Mouse (Mus musculus) layer of hippocampus, postnatal 14 days (tissue): ENCODE measurements around the gene Apex2. TPM values are rescaled to one million over a fixed set of nuclear protein-coding genes. Genes with fewer than 3 reads are reported as not detected.

ENCODE experiments used
- DNase-seq, 2 experiments: peaks; one replicate each; pipeline ENCODE4 v3.0.0; 2021 to 2022; ENCODE audit warnings: low spot score in 2 of 2, mixed read lengths in 1 of 2
- long read RNA-seq, 2 experiments: library from polyadenylated mRNA; stranded (forward); transcript quantifications; one replicate each; pipeline ENCODE4 v2.0.0; 2021
- total RNA-seq, 2 experiments: library from RNA; stranded (reverse); gene quantifications; 2 replicates each; pipeline ENCODE4 v1.2.3; 2021

The Apex2 gene
- total RNA-seq: 10 to 100 TPM; 14.4 to 20.0 TPM
- long read RNA-seq, experiment 1, partial matches to known transcripts: 0 of 3 reads
- long read RNA-seq, experiment 1, other reads (novel, unspliced or antisense): 1 of 3 reads
- long read RNA-seq, experiment 2, partial matches to known transcripts: 0 of 5 reads
- long read RNA-seq, experiment 2, other reads (novel, unspliced or antisense): 1 of 5 reads

DNA sequence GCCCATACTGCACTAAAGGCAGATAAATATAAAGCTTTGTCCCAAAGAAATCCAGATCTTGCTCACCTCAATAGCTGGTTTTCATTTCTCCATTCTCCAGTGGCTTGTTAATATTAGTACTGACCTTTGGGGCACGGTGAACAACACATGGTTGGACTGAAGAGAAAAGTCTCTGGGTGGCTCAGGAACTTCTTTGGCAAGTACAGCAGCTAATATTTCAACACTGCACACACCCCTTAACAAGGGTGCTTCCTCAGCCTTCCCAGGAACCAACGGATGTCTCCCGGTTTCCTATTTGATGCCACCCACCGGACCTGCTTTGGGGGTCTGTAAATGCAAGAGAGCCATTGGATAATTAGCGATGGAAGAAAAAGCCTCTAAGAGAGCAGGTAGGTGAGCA is at the start of gene Apex2:
Gene Apex2, minus strand, starts transcription at position 173 of the 400 bp plus-strand sequence.
- no peak for DNase-seq

DNA sequence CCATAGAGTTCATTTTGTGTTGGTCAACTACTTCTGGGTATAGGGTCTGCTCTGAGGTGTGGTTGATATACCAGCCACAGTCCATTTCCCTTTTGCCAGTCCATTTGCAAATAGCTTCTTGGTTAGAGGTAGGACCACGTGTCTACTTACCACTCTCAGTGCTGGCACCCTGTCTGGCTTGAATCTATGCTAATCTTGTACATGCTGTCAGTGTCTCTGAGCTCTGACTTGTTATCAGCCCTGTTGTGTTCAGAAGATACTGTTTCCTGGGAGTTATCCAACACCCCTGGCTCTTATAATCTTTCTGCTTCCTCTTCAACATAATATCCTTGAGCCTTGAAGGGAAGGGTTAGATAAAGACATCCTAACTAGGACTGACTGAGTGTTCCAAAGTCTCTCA is 46.8 kb upstream of the Apex2 start:
- DNase-seq: no peak

DNA sequence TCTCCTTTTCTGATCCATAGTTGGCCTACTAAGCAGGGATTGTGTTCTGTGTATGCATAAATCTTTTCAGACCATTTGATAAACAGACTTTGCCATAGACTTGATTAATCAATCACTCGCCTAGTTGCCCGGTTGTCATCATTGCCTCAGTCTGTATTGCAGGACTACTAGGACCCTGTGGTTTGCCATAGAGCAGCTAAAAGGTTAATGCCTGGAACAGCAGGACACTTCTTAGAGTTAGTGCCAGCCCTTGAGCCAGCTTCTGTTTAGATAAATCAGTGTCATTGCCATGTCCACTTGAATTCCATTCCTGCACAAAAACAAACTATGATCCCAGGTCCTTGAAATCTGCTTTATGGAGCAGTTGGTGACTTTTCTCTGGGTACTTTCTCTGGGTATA is 9.2 kb upstream of the Apex2 start:
- DNase-seq: no peak

DNA sequence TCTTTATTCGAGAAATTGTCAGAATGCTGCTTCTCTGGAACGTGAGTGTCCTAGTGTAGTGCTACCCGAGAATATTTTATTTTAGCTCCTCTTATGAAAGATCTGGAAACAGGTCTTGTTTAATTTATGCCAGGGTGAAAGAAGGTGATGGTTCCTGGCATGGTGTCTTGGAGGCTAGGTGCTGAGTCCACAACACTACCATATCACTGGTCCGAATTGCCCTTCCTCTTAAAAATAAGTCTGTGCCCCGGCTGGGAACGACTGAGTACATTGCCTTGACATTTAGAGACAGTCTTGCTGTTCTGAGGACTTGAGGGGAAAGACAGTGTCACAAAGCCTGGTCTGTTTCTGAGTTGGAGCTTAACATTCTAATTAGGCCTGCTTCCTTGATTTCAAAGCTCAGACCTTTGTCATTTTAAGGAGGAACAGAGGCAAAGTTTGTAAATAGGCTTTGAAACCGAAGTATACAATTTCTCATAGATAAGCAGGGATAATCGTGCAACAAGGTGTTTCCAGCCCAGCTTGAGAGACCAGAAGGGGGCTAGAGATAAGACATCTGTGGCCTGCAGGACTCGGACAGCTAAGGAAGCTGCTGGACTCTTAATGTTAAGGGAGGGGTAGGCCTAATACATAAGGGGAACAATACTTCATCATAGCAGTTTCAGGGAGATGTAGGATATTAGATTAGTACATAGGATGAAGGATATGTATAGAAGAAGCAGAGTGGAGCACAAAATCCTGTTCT is 5.5 kb upstream of the Apex2 start:
- DNase-seq: no peak

DNA sequence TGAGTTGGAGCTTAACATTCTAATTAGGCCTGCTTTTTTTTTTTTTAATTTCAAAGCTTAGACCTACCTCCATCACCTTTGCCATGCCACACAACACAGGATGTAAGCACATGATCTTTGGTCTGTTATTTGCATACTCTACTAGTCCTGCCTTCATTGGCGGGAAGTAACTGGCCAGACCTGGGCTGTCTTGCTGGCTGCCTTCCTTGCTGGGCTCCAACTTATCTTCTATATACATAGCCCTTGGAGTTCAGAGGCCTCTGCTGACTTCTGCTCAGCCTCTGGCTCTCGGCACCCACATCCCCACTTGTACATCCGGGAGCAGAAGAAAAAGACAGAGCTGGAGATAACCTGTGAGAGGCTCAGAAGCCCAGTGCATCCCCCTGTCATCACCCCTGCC is 4.5 kb upstream of the Apex2 start:
- no peak for DNase-seq

DNA sequence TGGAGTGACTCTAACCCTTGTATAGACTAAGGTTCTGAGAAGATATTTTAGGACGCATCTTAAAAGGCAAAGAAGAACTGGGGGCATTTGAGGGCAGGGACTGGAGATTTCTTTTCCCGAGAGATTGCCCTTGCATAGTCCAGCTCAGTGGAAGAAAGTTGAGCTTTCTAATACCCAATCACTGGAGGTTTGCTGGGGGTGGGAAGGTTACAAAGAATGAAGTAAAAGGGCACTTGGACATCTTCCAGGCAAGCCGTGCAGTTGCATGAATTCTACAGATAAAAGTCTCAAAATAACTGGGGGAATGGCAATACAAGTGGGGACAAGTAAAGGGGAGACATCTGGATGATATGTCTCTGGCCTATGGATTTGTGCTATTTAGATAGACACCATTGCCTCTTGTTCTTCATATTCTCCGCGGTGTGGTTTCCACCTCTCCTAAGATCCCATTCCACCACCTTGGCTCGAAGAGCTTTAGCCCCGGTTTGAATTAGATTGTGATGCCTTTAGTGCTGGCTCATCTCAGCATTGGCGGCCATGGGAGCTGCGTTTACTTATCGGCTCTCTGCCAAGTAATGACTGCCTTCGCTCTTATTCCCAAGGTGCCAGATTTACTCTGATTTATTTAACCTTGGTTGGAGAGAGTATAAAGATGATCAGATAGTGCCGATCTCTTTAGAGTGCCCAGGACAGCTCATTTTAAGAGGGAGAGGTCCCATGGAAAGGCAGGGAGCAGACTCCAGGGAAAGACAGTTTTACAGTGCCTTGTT is 3.8 kb upstream of the Apex2 start:
- DNase-seq: no peak

DNA sequence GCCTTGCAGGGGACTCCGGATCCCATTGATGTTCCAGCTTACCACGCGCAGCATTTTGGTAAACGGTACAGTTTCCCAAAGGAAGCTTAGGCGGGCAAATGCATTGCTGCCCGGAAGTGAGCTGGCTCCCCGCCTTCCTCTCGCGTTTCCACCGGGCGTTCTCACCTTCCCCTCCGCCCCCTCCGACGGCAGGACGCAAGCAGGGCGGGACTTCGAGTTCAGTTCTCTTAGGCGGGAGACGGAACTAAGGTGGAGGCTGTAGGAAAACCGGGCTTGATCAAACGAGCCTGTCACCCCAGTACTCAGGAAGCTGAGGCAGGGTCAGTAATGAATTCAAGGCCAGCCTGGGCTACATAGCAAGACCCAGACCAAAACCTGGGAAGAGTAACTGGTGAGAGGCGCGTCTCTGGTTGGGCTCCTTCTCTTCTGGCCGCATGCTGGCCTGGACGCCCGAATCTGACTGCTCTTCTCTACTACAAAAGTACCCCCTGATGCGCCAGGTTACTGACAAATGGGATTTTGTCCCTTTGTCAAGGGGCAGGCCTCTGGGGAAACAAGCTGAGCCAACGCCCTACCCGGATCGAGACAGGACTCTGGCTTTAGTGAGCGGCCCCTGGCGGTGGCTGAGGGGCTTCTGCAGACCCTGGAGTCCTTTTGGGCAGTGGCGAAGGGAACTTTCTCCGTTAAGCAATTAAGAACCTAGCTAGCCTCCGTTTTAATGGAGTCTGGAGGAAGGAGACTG is 1.5 kb downstream of the Apex2 start, which contains the start of gene Pfkfb1:
Gene Pfkfb1, plus strand, starts transcription at position 207 of the 742 bp plus-strand sequence.
- peak; percentile 42 to 59 for DNase-seq

DNA sequence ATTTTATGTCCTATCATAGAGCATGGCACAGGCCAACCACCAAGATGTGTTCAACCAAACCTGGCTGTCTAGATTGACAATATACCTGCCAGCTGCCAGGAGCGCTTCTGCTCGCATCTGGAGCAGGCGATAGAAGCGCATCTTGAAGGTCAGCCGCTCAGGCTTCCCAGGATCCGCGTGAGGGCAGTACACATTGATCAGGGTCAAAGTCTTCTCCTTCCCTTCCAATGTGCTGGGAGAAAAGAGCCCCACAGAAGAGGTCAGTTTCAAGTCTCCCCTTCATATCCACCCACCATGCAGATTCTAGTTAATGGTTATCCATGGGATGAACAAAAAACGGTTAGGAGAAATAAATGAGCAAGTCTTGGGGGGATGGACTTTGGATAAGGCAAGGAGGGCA is 4.6 kb downstream of the Apex2 start:
- DNase-seq: no peak

DNA sequence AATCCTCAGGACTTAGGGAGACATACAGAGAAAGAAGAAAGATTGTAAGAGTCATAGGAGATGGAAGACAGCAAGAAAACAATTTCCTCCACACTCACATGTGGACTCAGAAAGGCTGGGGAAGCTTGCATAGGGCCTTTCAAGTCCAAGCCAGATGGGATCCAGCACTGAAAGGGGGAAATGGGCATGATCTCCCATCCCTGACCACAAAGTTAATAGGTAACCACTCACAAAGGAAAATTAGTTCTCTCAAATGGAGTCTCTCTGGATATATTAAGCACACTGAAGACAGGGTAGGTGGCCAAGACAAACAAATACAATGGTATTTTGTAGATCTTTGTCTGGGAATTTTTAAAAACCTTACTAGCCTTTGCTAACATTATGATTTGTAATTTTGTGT is 7.7 kb downstream of the Apex2 start:
- DNase-seq: no peak

DNA sequence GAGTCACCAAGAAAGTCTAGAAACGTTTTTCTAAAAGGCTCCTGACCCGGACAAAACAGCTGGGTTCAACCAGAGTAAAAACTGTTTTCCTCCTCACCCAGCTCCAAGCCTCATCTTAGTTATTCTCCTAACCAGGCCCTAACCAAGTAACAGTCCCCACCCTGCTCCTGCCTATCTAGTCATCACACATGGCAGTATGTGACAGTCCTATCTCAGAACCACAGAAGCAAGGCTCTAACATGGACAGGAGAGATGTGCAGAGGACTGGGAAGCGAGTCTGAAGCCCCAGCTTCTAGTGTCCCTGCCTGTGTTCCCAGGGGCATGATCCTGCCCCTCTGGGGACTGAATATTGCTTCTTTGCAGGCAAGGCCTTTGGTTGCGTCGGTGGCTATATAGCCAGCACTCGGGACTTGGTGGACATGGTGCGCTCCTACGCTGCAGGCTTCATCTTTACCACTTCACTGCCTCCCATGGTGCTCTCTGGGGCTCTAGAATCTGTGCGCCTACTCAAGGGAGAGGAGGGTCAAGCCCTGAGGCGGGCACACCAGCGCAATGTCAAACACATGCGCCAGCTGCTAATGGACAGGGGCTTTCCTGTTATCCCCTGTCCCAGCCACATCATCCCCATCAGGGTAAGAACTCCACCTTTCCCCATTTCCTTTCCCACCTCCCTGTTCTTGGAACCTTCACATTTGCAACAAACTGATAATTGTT is 24.9 kb downstream of the Apex2 start:
- DNase-seq: no peak

DNA sequence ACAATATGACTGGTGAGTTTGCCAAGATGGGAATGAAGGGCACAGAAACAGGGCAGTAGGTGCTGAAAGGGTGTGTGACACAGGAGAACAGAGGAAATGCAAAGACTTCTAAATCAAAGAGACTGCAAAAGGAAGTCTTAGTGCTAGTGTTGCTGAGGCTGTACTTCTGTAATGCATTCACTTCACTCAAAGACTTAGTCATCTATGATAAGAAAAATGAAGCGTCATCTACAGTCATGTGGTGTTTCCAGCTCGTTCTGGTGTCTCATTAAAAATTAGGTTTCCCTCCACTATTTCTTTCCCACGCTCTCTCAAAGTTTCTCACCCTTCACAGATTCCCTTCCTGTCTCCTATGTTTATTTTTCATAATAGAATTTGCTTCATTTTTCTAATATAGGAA is 35.6 kb downstream of the Apex2 start:
- no peak for DNase-seq

DNA sequence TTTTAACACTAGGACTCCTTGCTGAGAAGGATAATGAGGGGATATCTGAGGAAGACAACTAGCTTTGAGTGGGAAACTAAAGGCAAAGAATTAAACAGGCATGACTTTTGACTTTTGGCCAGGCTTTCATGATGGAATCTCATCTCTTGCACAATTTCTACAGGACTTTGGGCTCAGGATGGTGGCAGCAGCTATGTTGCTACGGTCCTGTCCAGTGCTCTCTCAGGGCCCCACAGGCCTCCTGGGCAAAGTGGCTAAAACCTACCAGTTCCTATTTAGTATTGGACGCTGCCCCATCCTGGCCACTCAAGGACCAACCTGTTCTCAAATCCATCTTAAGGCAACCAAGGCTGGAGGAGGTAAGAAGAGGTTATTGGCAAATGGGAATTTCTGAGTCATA is 37.7 kb downstream of the Apex2 start:
- no peak for DNase-seq

DNA sequence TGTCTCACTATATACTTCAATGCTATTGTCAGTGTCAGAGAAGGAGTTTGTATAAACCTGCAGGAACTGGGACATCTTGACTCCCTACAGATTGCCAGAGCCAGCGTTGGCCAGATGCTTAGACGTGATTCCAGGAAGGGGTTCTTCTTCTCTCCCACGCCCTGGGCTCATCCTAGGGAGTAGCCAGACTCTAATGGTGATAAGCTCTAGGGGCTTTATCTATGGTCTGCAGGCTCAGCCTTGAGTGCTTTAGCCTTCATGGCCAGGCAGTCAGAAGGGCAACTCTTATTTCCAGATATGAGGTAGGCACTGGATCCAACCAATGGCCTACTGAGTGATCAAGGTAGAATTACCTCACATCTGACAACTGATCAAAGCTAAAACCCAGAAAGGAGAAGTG is 40.0 kb downstream of the Apex2 start:
- no peak for DNase-seq

DNA sequence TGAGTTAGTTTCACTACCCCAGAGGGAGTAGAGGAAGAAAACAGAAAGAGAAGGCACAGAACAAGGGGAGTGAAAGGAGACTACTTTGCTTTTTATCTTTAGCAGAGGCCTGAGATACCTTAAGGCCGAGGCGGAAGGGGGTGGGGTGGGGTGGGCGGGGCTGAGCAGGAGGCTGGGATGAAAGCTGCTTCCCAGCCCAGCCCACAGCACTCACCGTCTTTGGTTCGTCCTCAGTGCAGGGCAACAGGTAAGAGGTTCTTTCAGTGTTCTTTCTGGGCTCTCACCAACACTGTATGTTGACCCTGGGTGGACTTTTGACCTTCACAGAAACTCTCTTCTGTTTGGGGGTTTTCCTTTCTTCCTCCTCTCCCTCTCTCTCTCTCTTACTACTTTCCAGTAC is 42.4 kb downstream of the Apex2 start, which contains the start of gene Alas2:
Gene Alas2, plus strand, starts transcription at position 137 of the 400 bp plus-strand sequence.
- DNase-seq: no peak

DNA sequence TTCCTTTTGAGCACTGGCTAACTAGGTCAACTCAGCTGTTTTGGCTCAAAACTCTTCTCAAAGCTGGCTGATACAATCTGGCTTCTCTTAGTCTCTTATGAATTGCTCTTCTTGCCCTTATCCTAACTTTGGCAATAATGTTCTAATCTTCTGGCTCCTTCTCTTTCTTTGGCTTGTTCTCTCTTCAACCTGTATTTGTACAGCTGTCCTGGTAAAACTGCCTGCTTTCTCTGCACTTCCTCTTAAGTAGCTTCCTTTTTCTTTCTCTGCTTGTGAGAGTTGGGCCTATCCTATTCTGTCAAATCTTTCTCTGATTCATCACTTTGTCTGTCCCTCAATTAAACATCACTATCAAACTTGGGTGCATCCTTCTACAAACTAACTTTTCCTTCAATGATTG is 48.0 kb downstream of the Apex2 start:
- DNase-seq: no peak

DNA sequence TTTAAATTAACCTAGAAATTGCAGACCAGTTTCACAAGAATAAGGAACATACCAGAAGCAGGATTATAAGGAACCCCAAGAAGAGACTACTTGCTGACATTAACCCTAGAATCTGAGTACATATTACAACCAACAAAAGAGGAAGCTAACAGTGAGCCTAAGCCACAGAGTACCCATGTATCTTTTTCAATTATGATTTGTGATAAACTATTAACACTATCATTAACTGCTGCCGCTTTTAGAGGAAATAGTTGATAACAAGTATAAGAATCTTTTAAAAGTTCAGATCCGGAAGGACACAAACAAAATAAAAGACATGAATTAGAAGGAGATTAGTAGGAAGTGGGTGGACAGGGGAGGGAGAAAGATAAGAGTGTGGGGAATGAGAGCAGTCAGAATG is 49.6 kb downstream of the Apex2 start:
- DNase-seq: no peak

DNA sequence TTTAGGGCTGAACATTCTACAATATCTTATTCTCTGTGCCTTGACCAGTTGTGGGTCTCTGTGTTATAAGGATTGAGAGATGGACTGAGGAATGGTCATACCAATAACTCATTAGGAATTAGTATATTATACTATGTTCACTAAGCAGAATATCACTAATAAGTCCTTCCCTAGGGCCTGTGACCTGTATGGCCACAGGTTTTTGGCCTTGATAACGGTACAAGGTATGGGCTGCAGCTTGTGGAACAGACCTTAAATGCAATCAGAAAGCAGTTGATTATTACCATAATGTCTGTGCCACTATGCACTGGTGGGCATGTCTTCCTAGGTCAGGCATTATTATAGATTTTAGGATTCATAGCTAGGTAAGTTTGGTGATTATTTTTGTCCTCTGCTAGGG is 73.2 kb downstream of the Apex2 start:
- DNase-seq: no peak

DNA sequence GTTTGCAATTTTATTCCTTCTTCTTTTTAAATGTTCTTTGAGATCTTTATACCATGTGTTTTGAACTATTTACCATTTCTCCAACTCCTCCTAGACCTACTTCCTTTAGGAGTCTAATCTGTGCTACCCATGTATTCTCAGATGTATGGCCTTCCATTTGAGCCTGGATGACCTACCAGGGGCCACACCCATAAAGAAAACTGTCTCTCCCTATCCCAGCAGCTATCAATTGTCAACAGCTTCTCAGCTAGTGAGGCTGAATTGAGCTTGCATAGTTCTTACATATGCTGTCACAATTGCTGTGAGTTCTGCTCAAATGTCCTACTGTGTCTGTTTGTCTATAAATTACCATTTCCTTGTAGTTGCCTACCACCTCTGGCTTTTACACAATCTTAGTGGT is 73.7 kb downstream of the Apex2 start:
- DNase-seq: no peak

DNA sequence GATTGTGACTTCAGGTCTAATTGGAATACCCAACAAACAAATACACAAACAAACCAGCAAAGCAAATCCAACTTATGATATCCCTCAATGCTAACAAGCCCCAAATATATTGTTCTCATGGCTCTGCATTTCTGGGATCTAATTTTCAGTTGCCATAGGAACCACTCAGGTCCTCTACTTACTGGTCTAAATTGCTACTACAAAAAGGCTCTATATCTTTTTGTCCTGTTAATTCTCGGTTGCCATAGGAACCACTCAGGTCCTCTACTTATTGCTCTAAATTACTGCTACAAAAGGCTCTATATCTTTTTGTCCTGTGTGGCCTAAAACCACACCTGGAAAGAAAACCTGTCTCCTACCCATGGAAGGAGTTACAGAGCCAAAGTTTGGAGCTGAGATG is 75.5 kb downstream of the Apex2 start:
- no peak for DNase-seq

DNA sequence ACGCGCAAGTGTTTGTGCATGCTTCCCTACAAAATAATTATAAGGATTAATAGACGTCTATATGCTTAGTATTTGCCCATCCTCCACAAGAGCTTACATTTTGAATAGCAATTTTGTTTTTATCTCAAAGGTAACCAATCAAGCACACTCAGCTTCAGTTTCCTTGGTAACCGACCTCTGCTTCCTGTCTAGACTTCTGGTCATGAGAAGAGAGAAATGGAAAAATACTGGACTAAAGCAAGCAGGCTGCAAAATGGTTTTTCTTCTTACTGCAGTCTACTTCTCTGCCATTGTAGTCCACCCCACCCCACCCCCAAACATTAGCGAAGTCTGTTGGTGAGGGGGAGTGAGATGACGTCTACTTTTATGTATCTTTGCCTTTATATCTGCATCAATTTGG is 78.4 kb downstream of the Apex2 start:
- DNase-seq: no peak

DNA sequence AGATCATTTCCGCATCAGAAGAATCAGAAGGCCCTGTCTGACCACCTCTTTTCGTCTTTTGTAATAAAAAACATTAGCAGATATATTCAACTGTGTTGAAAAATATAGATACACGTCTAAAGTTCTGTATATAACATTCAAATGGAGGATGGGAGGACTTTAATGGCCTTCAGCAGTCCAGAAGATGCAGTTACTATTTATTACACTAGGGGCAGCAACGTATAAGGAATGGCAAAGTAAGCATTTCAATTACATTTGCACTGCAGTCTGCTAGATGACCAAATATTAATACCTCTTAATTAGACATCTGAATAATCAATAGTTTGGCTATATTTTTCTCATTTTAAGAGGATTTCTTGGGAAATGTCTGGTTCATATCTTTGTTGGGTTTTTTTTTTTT is 79.0 kb downstream of the Apex2 start:
- peak in 1 of 2 experiments; percentile 72 for DNase-seq
